8 mouse cellular contexts compared by ENCODE assay signal in the genomic region with DNA sequence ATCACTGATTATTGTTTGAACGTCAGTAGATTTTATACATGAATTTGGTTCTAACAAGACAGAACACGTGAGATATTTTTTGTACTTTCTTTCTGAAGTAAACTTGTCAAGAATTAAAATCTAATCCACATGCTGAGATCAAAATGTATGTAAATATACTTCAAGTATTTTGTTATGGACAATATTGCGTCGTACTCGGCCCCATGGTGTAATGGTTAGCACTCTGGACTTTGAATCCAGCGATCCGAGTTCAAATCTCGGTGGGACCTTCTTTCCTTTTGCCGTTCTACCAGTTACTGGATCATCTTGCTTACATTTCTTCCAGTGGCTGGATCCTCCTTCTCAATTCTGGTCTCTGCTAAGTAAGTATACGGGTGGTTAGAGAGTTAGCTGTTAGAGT. TPM values are rescaled to one million over a fixed set of nuclear protein-coding genes. Genes with fewer than 3 reads are reported as not detected.
DNase-seq lines count a peak whose midpoint lies in the region; ATAC-seq and TF ChIP-seq lines count a peak whose summit lies in the region.

No protein-coding gene starts in this region.

- H3K27ac ChIP-seq in forebrain, embryonic 10.5 days: no peak overlapping the region
- H3K27ac ChIP-seq in heart, embryonic 14.5 days (replicated peaks in 1 of 2; ENCODE audit: control insufficient read depth in 1 of 2, insufficient read depth in 1 of 2, low read depth in 2 of 2, low read length in 2 of 2): peak overlapping the region; percentile 45 to 58
- H3K27ac ChIP-seq in liver, adult 2 months (replicated peaks; ENCODE audit: insufficient read depth, low read depth, low read length): no peak overlapping the region
- H3K27ac ChIP-seq in midbrain, postnatal 0 days (ENCODE audit: low read depth, low read length): no peak overlapping the region
- H3K27ac ChIP-seq in stomach, embryonic 15.5 days: peak overlapping the region; percentile 73; the same call in 1 of the 2 replicates

- peak overlapping the region; percentile 59 for H3K4me3 ChIP-seq in forebrain, embryonic 10.5 days
- H3K4me3 ChIP-seq in heart, embryonic 14.5 days (ENCODE audit: control insufficient read depth in 1 of 2, insufficient read depth in 1 of 2, low read depth in 1 of 2, low read length in 2 of 2): peak overlapping the region; percentile 26 to 62; a peak in 3 of 4 replicates
- H3K4me3 ChIP-seq in liver, adult 2 months (ENCODE audit: insufficient read depth, low read depth, low read length): peak overlapping the region; percentile 28; the same call in 1 of the 2 replicates
- H3K4me3 ChIP-seq in midbrain, postnatal 0 days (ENCODE audit: low read depth, low read length): peak overlapping the region; percentile 47
- H3K4me3 ChIP-seq in stomach, embryonic 15.5 days (replicated peaks): peak overlapping the region; percentile 44

- no peaks in the 10 kb centered on the region for H3K79me2 ChIP-seq in liver, adult 2 months (ENCODE audit: control insufficient read depth, insufficient read depth, low read length)

- H3K4me1 ChIP-seq in forebrain, embryonic 10.5 days: peaks cover 23% of the 10 kb centered on the region
- peaks cover 3 to 4% of the 10 kb centered on the region in 2 experiments; a peak in 2 of 4 replicates for H3K4me1 ChIP-seq in heart, embryonic 14.5 days (ENCODE audit: control insufficient read depth in 2 of 2, insufficient read depth in 2 of 2, low read length in 2 of 2)
- peaks cover 2% of the 10 kb centered on the region; the same call in 1 of the 2 replicates for H3K4me1 ChIP-seq in liver, adult 2 months (ENCODE audit: control insufficient read depth, insufficient read depth, low read length)
- peaks cover 5% of the 10 kb centered on the region; the same call in 1 of the 2 replicates for H3K4me1 ChIP-seq in midbrain, postnatal 0 days (ENCODE audit: insufficient read depth, low read length)
- H3K4me1 ChIP-seq in stomach, embryonic 15.5 days: 0 out of 2 replicates have a peak, but pooled peaks cover 2% of the 10 kb centered on the region

- H3K4me2 ChIP-seq in heart, embryonic 14.5 days (ENCODE audit: low read length): peak overlapping the region; percentile 96
- peak overlapping the region; percentile 72 for H3K4me2 ChIP-seq in midbrain, postnatal 0 days (ENCODE audit: low read depth, low read length, poor library complexity, severe bottlenecking)
- peak overlapping the region; percentile 90 for H3K4me2 ChIP-seq in stomach, embryonic 15.5 days

- peak; percentile 54; the same call in 1 of the 2 replicates for ATAC-seq in heart, embryonic 14.5 days (ENCODE audit: insufficient number of reproducible peaks, insufficient read depth, low FRiP score, low read depth)
- ATAC-seq in midbrain, postnatal 0 days (ENCODE audit: low FRiP score): peak; percentile 28; the same call in 1 of the 2 replicates
- ATAC-seq in stomach, embryonic 15.5 days (ENCODE audit: insufficient read depth, low FRiP score, low read depth): peak; percentile 54; the same call in 1 of the 2 replicates

- DNase-seq in CD4-positive, CD25-positive, alpha-beta regulatory T cell, adult 2 months (ENCODE audit: low read depth, low spot score): peak; percentile 83
- DNase-seq in brain, adult 2 months (ENCODE audit: low read depth, low spot score): peak; percentile 78
- peak; percentile 76 for DNase-seq in forebrain, embryonic 10.5 days (ENCODE audit: extremely low spot score, low spot score)
- DNase-seq in kidney, postnatal 10 days: peak; percentile 83
- peak; percentile 70 for DNase-seq in liver, adult 2 months (ENCODE audit: extremely low read depth, low read depth, low spot score)
- peak; percentile 90 for DNase-seq in midbrain, postnatal 0 days (ENCODE audit: low spot score)

- no peaks in the 10 kb centered on the region for H3K27me3 ChIP-seq in forebrain, embryonic 10.5 days (ENCODE audit: poor library complexity, severe bottlenecking)
- H3K27me3 ChIP-seq in heart, embryonic 14.5 days (ENCODE audit: control insufficient read depth, insufficient read depth, low read length): no peaks in the 10 kb centered on the region
- no peaks in the 10 kb centered on the region for H3K27me3 ChIP-seq in liver, adult 2 months (ENCODE audit: control insufficient read depth, insufficient read depth, low read length)
- H3K27me3 ChIP-seq in midbrain, postnatal 0 days (ENCODE audit: insufficient read depth, low read length): no peaks in the 10 kb centered on the region
- no peaks in the 10 kb centered on the region for H3K27me3 ChIP-seq in stomach, embryonic 15.5 days (replicated peaks)

- TF ChIP-seq CTCF in liver, adult 2 months (IDR thresholded peaks at IDR 0.05; ENCODE audit: low read depth, low read length): no peak
- no peak for TF ChIP-seq CTCF in midbrain, postnatal 0 days (IDR thresholded peaks at IDR 0.05)

- 0% methylated on average over 10 of the region's 10 CpGs for WGBS in forebrain, embryonic 10.5 days
- 1% methylated on average over 10 of the region's 10 CpGs for WGBS in heart, embryonic 14.5 days
- under 1% methylated on average over 10 of the region's 10 CpGs for WGBS in liver, adult 2 months
- under 1% methylated on average over 10 of the region's 10 CpGs for whole genome bisulfite sequencing in midbrain, postnatal 0 days
- WGBS in stomach, embryonic 15.5 days: under 1% methylated on average over 10 of the region's 10 CpGs

- H3K9ac ChIP-seq in heart, embryonic 14.5 days (ENCODE audit: low read length): peak overlapping the region; percentile 55
- H3K9ac ChIP-seq in liver, adult 2 months (ENCODE audit: low read depth, low read length): no peak overlapping the region
- H3K9ac ChIP-seq in midbrain, postnatal 0 days (replicated peaks; ENCODE audit: low read length, poor library complexity, severe bottlenecking): no peak overlapping the region
- no peak overlapping the region for H3K9ac ChIP-seq in stomach, embryonic 15.5 days

- no peaks in the 10 kb centered on the region for H3K36me3 ChIP-seq in forebrain, embryonic 10.5 days (replicated peaks)
- H3K36me3 ChIP-seq in heart, embryonic 14.5 days (ENCODE audit: control insufficient read depth, insufficient read depth, low read length): no peaks in the 10 kb centered on the region
- H3K36me3 ChIP-seq in liver, adult 2 months (ENCODE audit: control insufficient read depth, insufficient read depth, low read length): no peaks in the 10 kb centered on the region
- no peaks in the 10 kb centered on the region for H3K36me3 ChIP-seq in midbrain, postnatal 0 days (ENCODE audit: insufficient read depth, low read length)
- H3K36me3 ChIP-seq in stomach, embryonic 15.5 days: no peaks in the 10 kb centered on the region

- no peaks in the 10 kb centered on the region for H3K9me3 ChIP-seq in forebrain, embryonic 10.5 days
- H3K9me3 ChIP-seq in heart, embryonic 14.5 days (ENCODE audit: control insufficient read depth, low read length): no peaks in the 10 kb centered on the region
- no peaks in the 10 kb centered on the region for H3K9me3 ChIP-seq in midbrain, postnatal 0 days (ENCODE audit: low read length)
- no peaks in the 10 kb centered on the region for H3K9me3 ChIP-seq in stomach, embryonic 15.5 days

- no peak for TF ChIP-seq POLR2A in liver, adult 2 months (IDR thresholded peaks at IDR 0.05; ENCODE audit: extremely low read depth, insufficient read depth, low read length)

RNA-seq across cellular contexts. Expression of a gene that starts 11.4 kb away (rescaled TPM):
- 3.8 and 4.0 TPM in 2 replicates for polyA plus RNA-seq in forebrain, embryonic 10.5 days (2016; fragmentation: Nextera tagmentation; extraction: Ambion mirVana)
- polyA plus RNA-seq in heart, embryonic 14.5 days (2014; fragmentation: Nextera tagmentation; extraction: Ambion mirVana): 7.5 and 8.5 TPM in 2 replicates
- 706 and 873 TPM in 2 replicates for total RNA-seq in liver, adult 2 months (2014; rRNA removed)
- polyA plus RNA-seq in liver, adult 2 months (2012; rRNA removed): 8.5 and 26.7 TPM in 2 replicates
- 1,176 and 1,474 TPM in 2 replicates for total RNA-seq in midbrain, postnatal 0 days (2014; rRNA removed)
- polyA plus RNA-seq in midbrain, postnatal 0 days (2015; fragmentation: Nextera tagmentation; extraction: Ambion mirVana): 3.9 and 4.0 TPM in 2 replicates
- polyA plus RNA-seq in stomach, embryonic 15.5 days (2015; fragmentation: Nextera tagmentation; extraction: Ambion mirVana): 6.1 and 7.3 TPM in 2 replicates

RNA-seq across cellular contexts. Expression of a gene that starts 14.3 kb away (rescaled TPM):
- 6.7 and 9.5 TPM in 2 replicates for polyA plus RNA-seq in forebrain, embryonic 10.5 days (2016; fragmentation: Nextera tagmentation; extraction: Ambion mirVana)
- 3.8 and 5.4 TPM in 2 replicates for polyA plus RNA-seq in heart, embryonic 14.5 days (2014; fragmentation: Nextera tagmentation; extraction: Ambion mirVana)
- 9.2 and 13.4 TPM in 2 replicates for total RNA-seq in liver, adult 2 months (2014; rRNA removed)
- 2.1 and 2.9 TPM in 2 replicates for polyA plus RNA-seq in liver, adult 2 months (2012; rRNA removed)
- 52.3 and 293 TPM in 2 replicates for total RNA-seq in midbrain, postnatal 0 days (2014; rRNA removed)
- 0.54 and 1.5 TPM in 2 replicates for polyA plus RNA-seq in midbrain, postnatal 0 days (2015; fragmentation: Nextera tagmentation; extraction: Ambion mirVana)
- polyA plus RNA-seq in stomach, embryonic 15.5 days (2015; fragmentation: Nextera tagmentation; extraction: Ambion mirVana): 4.1 and 13.0 TPM in 2 replicates

RNA-seq across cellular contexts. Expression of a gene that starts 15.8 kb away (rescaled TPM):
- 6.3 and 8.1 TPM in 2 replicates for polyA plus RNA-seq in forebrain, embryonic 10.5 days (2016; fragmentation: Nextera tagmentation; extraction: Ambion mirVana)
- polyA plus RNA-seq in heart, embryonic 14.5 days (2014; fragmentation: Nextera tagmentation; extraction: Ambion mirVana): 3.0 and 4.3 TPM in 2 replicates
- total RNA-seq in liver, adult 2 months (2014; rRNA removed): 5.6 and 12.9 TPM in 2 replicates
- polyA plus RNA-seq in liver, adult 2 months (2012; rRNA removed): 0.26 TPM in 1 of 2 replicates, not detected in the other
- 99.4 and 262 TPM in 2 replicates for total RNA-seq in midbrain, postnatal 0 days (2014; rRNA removed)
- polyA plus RNA-seq in midbrain, postnatal 0 days (2015; fragmentation: Nextera tagmentation; extraction: Ambion mirVana): not detected in 2 replicates
- 6.5 and 7.3 TPM in 2 replicates for polyA plus RNA-seq in stomach, embryonic 15.5 days (2015; fragmentation: Nextera tagmentation; extraction: Ambion mirVana)

RNA-seq across cellular contexts. Expression of a gene that starts 23.8 kb away (rescaled TPM):
- 0.74 and 0.79 TPM in 2 replicates for polyA plus RNA-seq in forebrain, embryonic 10.5 days (2016; fragmentation: Nextera tagmentation; extraction: Ambion mirVana)
- 0.65 and 0.66 TPM in 2 replicates for polyA plus RNA-seq in heart, embryonic 14.5 days (2014; fragmentation: Nextera tagmentation; extraction: Ambion mirVana)
- total RNA-seq in liver, adult 2 months (2014; rRNA removed): 1.3 and 1.5 TPM in 2 replicates
- 0.07 and 0.09 TPM in 2 replicates for polyA plus RNA-seq in liver, adult 2 months (2012; rRNA removed)
- total RNA-seq in midbrain, postnatal 0 days (2014; rRNA removed): 8.7 and 34.2 TPM in 2 replicates
- 0.16 TPM in 1 of 2 replicates, not detected in the other for polyA plus RNA-seq in midbrain, postnatal 0 days (2015; fragmentation: Nextera tagmentation; extraction: Ambion mirVana)
- 1.0 and 1.5 TPM in 2 replicates for polyA plus RNA-seq in stomach, embryonic 15.5 days (2015; fragmentation: Nextera tagmentation; extraction: Ambion mirVana)

RNA-seq across cellular contexts. Expression of a gene that starts 24.4 kb away (rescaled TPM):
- polyA plus RNA-seq in forebrain, embryonic 10.5 days (2016; fragmentation: Nextera tagmentation; extraction: Ambion mirVana): 1.00 and 1.7 TPM in 2 replicates
- 0.65 and 0.72 TPM in 2 replicates for polyA plus RNA-seq in heart, embryonic 14.5 days (2014; fragmentation: Nextera tagmentation; extraction: Ambion mirVana)
- 11.1 and 14.2 TPM in 2 replicates for total RNA-seq in liver, adult 2 months (2014; rRNA removed)
- 0.29 and 0.30 TPM in 2 replicates for polyA plus RNA-seq in liver, adult 2 months (2012; rRNA removed)
- 154 and 239 TPM in 2 replicates for total RNA-seq in midbrain, postnatal 0 days (2014; rRNA removed)
- polyA plus RNA-seq in midbrain, postnatal 0 days (2015; fragmentation: Nextera tagmentation; extraction: Ambion mirVana): 0.21 and 0.23 TPM in 2 replicates
- 0.83 and 0.94 TPM in 2 replicates for polyA plus RNA-seq in stomach, embryonic 15.5 days (2015; fragmentation: Nextera tagmentation; extraction: Ambion mirVana)

Comparison
In these comparisons a context has a peak if more than half of its experiments do, and no peak if none do; other contexts are left out.
1. H3K27ac ChIP-seq: peak in heart, embryonic 14.5 days (2 of 2) and stomach, embryonic 15.5 days (single experiment); none in forebrain, embryonic 10.5 days (single experiment), liver, adult 2 months (single experiment) and midbrain, postnatal 0 days (single experiment).
2. Peak in every context shown above with its lines, with median percentiles within 50 percentile points of each other: DNase-seq, H3K4me3 ChIP-seq, ATAC-seq and H3K4me2 ChIP-seq.